Mouse (Mus musculus) layer of hippocampus, postnatal 10 days (tissue): Measurements from ENCODE around the gene Igfbp6. TPM values are rescaled to one million over a fixed set of nuclear protein-coding genes. Genes with fewer than 3 reads are reported as not detected.

Experiments used
- DNase-seq, 2 experiments: peaks; one replicate each; pipeline ENCODE4 v3.0.0; 2021; ENCODE audit warnings: low spot score in 2 of 2
- total RNA-seq, 2 experiments: library from RNA; stranded (reverse); gene quantifications; 2 replicates each; pipeline ENCODE4 v1.2.3; 2021

Gene Igfbp6
- total RNA-seq, 2 experiments from 2014 or later: 2.3 to 3.1 TPM

- DNase-seq: peak; percentile 83 to 86
Measured at GRCm38 (mm10) chr15:102108651-102109525, 35.3 kb upstream of the Igfbp6 start.

GRCm38 (mm10) chr15:102110271-102110670, 33.9 kb upstream of the Igfbp6 start:
- no peak for DNase-seq

GRCm38 (mm10) chr15:102110701-102111494, 33.3 kb upstream of the Igfbp6 start:
- no peak for DNase-seq

GRCm38 (mm10) chr15:102111495-102111829, 32.7 kb upstream of the Igfbp6 start:
- DNase-seq: peak in 1 of 2 experiments; percentile 9

GRCm38 (mm10) chr15:102112181-102112580, 32.0 kb upstream of the Igfbp6 start:
- no peak for DNase-seq

GRCm38 (mm10) chr15:102112827-102113226, 31.3 kb upstream of the Igfbp6 start:
- no peak for DNase-seq

- DNase-seq: peak in 1 of 2 experiments; percentile 8
Measured at GRCm38 (mm10) chr15:102113674-102114073, 30.5 kb upstream of the Igfbp6 start.

- DNase-seq: no peak
Measured at GRCm38 (mm10) chr15:102114651-102115260, 29.4 kb upstream of the Igfbp6 start.

- DNase-seq: no peak
Measured at GRCm38 (mm10) chr15:102115731-102116231, 28.4 kb upstream of the Igfbp6 start.

- peak; percentile 30 to 39 for DNase-seq
Measured at GRCm38 (mm10) chr15:102116753-102117415, 27.3 kb upstream of the Igfbp6 start.

- DNase-seq: peak; percentile 32 to 58
Measured at GRCm38 (mm10) chr15:102117461-102118443, 26.4 kb upstream of the Igfbp6 start.

GRCm38 (mm10) chr15:102118591-102118990, 25.6 kb upstream of the Igfbp6 start:
- DNase-seq: no peak

GRCm38 (mm10) chr15:102119121-102119830, 24.9 kb upstream of the Igfbp6 start:
- peak in 1 of 2 experiments; percentile 16 for DNase-seq

GRCm38 (mm10) chr15:102119831-102120170, 24.4 kb upstream of the Igfbp6 start:
- no peak for DNase-seq

GRCm38 (mm10) chr15:102120530-102120929, 23.6 kb upstream of the Igfbp6 start:
- no peak for DNase-seq

- no peak for DNase-seq
Measured at GRCm38 (mm10) chr15:102126303-102126702, 17.9 kb upstream of the Igfbp6 start.

GRCm38 (mm10) chr15:102133314-102133713, 10.8 kb upstream of the Igfbp6 start:
- DNase-seq: no peak

- no peak for DNase-seq
Measured at GRCm38 (mm10) chr15:102134709-102135108, 9.5 kb upstream of the Igfbp6 start.

- DNase-seq: no peak
Measured at GRCm38 (mm10) chr15:102135522-102136128, 8.5 kb upstream of the Igfbp6 start.
